Mouse (Mus musculus) C2C12 (cell line): ENCODE data around the gene Rab40b.
A peak's percentile ranks its signal among the peaks of the same experiment; 100 is the strongest.

Experiments
- CTCF ChIP-seq: IDR thresholded peaks from one replicate; pipeline ENCODE4 v1.5.1; 2011; ENCODE audit not compliant: control insufficient read depth, insufficient read depth, insufficient read length
- MAX ChIP-seq: IDR thresholded peaks from one replicate; pipeline ENCODE4 v1.6.1; 2011; ENCODE audit warnings: mild to moderate bottlenecking, control low read depth
- MYOD1 ChIP-seq: IDR thresholded peaks from one replicate; pipeline ENCODE4 v1.6.1; 2011; ENCODE audit warnings: low read depth; ENCODE audit not compliant: control insufficient read depth, insufficient read length

GRCm38 (mm10) chr11:121373305-121373704 is 14.7 kb downstream of the Rab40b start:
- TF ChIP-seq CTCF, result no peak
- peak; percentile 55 for TF ChIP-seq MYOD1
- TF ChIP-seq MAX, result no peak
